Mouse (Mus musculus) limb, embryonic 11.5 days (tissue): ENCODE results near the gene Tnf. TPM values are rescaled to one million over a fixed set of nuclear protein-coding genes. Genes with fewer than 3 reads are reported as not detected.
A peak's percentile ranks its signal among the peaks of the same experiment; 100 is the strongest.

Source experiments
- ATAC-seq: fragments of 200-750 bp; cut with Nextera tagmentation; 2 replicates; pipeline ENCODE4 v1.8.0; 2017; ENCODE audit warnings: low read depth; ENCODE audit not compliant: insufficient number of reproducible peaks, low FRiP score, low TSS enrichment
- DNase-seq: peaks from one replicate; pipeline ENCODE4 v3.0.0-alpha.2; 2015; ENCODE audit warnings: low spot score
- H3K27ac ChIP-seq: fragments of 300-500 bp; sonication (generic); replicated peaks from 2 replicates; pipeline ENCODE4 v1.5.1; 2014; ENCODE audit warnings: low read depth, mild to moderate bottlenecking, low read length
- H3K27me3 ChIP-seq: fragments of 300-500 bp; sonication (generic); 2 replicates; pipeline ENCODE4 v1.6.1; 2014; ENCODE audit warnings: mild to moderate bottlenecking, low read length, mixed read lengths; ENCODE audit not compliant: control insufficient read depth, insufficient read depth
- H3K36me3 ChIP-seq: fragments of 300-500 bp; sonication (generic); 2 replicates; pipeline ENCODE4 v1.6.1; 2014; ENCODE audit warnings: mild to moderate bottlenecking, low read length, moderate library complexity, mixed read lengths; ENCODE audit not compliant: control insufficient read depth, insufficient read depth
- H3K4me1 ChIP-seq: fragments of 300-500 bp; sonication (generic); 2 replicates; pipeline ENCODE4 v1.6.1; 2014; ENCODE audit warnings: low read length, mixed read lengths; ENCODE audit not compliant: control insufficient read depth, insufficient read depth
- H3K4me2 ChIP-seq: fragments of 300-500 bp; sonication (generic); 2 replicates; pipeline ENCODE4 v1.6.1; 2014; ENCODE audit warnings: low read depth, mild to moderate bottlenecking, moderate library complexity; ENCODE audit not compliant: severe bottlenecking
- H3K4me3 ChIP-seq: fragments of 300-500 bp; sonication (generic); 2 replicates; pipeline ENCODE4 v1.5.1; 2014; ENCODE audit warnings: low read depth, low read length
- H3K9ac ChIP-seq: fragments of 300-500 bp; sonication (generic); 2 replicates; pipeline ENCODE4 v1.6.1; 2014; ENCODE audit warnings: mild to moderate bottlenecking, low read length
- H3K9me3 ChIP-seq: fragments of 300-500 bp; sonication (generic); 2 replicates; pipeline ENCODE4 v1.6.1; 2016; ENCODE audit warnings: low read length; ENCODE audit not compliant: control insufficient read depth
- WGBS: fragments of 180-500 bp; shearing (Covaris S2); extraction: QIAGEN DNeasy Blood & Tissue Kit; methylation state at CpG from one replicate; pipeline ENCODE4 v1.1.7; 2014; 5-methylcytosine and 5-hydroxymethylcytosine counted together
- polyA plus RNA-seq: library from polyadenylated mRNA; unstranded; fragments of >200 nt; fragmentation: Nextera tagmentation; extraction: Ambion mirVana; gene quantifications from 2 replicates; pipeline ENCODE4 v1.2.1, GENCODE M21; 2014

Tnf gene
- polyA plus RNA-seq, 1 experiment from 2014 or later: not detected

DNA sequence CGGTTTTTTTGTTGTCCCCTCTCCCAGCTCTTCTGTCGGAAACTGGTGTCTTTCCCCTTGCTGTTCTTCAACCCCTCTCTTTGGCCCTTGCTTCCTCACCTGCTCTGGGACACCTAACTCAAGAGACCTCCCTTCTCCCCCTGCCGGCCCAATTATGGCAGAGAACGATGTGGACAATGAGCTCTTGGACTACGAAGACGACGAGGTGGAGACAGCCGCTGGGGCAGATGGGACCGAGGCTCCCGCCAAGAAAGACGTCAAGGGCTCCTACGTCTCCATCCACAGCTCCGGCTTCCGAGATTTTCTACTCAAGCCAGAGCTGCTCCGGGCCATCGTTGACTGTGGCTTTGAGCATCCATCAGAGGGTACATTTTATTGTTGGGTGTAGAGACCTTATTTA, 41.3 kb upstream of the Tnf start:
- peak overlapping the region; percentile 100 for H3K9ac ChIP-seq
- H3K4me2 ChIP-seq: peak overlapping the region; percentile 94
- H3K27me3 ChIP-seq: no peaks in the 10 kb centered on the region
- H3K27ac ChIP-seq: peak overlapping the region; percentile 98; the same call in 1 of the 2 replicates
- H3K9me3 ChIP-seq: no peaks in the 10 kb centered on the region
- H3K36me3 ChIP-seq: peaks cover 41% of the 10 kb centered on the region
- 8% methylated on average over 16 of the region's 16 CpGs for WGBS
- ATAC-seq (no peak), DNase-seq (peak; percentile 53)
- peak overlapping the region; percentile 98 for H3K4me3 ChIP-seq
- H3K4me1 ChIP-seq: peaks cover 22% of the 10 kb centered on the region

DNA sequence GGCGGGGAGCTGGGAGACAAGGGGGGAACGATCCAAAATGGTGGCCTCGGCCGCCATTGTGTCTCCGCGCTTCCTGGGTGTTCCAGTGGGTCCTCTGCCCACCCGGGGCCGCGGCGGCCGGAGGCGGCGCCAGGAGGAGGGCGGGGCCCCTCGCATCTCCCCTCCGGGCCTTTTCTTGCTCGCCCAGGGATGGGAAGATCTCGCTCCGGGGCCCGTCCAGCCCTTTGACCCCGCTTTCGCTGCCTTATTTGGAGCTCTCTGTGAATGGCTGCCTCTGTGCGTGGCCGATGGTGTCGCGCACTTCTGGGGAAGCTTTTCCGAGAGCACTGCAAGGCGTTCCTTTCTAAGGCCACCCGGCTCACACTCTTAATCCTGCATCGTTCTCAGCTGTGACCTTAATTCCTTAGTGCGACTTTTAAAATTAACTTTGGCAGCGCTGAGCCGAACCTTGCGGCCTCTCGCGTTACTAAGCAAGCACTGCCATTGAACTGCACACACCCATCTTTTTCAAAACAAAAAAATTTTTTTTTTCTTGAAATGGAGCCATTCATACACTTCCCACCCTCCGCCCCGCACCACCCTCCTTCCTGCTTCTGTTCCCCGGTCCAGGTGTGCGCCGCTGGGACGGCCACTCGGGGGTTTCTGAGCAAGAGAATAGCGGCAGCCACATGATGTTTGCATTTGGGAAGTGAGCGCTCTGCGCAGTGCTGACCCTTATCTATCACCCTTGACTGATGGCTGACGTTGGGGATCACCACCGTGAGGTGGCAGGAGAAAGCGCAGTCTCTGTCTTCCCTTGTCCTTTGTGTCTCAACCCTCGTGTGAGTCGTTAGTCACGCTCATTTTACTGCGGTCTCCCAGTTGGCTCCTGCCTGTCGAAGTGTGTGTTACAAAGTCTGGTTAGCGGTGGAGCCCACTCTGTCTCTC, 40.5 kb upstream of the Tnf start:
- Histone ChIP-seq H3K9ac (peak overlapping the region; percentile 100), H3K9me3 (no peaks in the 10 kb centered on the region), H3K27me3 (no peaks in the 10 kb centered on the region), H3K4me3 (peak overlapping the region; percentile 98), H3K4me2 (peak overlapping the region; percentile 94), H3K27ac (peak overlapping the region; percentile 98), H3K36me3 (peaks cover 36% of the 10 kb centered on the region), H3K4me1 (peaks cover 22% of the 10 kb centered on the region)
- peak; percentile 27; the same call in 1 of the 2 replicates for ATAC-seq
- WGBS: under 1% methylated on average over 55 of the region's 55 CpGs
- peak; percentile 63 for DNase-seq

DNA sequence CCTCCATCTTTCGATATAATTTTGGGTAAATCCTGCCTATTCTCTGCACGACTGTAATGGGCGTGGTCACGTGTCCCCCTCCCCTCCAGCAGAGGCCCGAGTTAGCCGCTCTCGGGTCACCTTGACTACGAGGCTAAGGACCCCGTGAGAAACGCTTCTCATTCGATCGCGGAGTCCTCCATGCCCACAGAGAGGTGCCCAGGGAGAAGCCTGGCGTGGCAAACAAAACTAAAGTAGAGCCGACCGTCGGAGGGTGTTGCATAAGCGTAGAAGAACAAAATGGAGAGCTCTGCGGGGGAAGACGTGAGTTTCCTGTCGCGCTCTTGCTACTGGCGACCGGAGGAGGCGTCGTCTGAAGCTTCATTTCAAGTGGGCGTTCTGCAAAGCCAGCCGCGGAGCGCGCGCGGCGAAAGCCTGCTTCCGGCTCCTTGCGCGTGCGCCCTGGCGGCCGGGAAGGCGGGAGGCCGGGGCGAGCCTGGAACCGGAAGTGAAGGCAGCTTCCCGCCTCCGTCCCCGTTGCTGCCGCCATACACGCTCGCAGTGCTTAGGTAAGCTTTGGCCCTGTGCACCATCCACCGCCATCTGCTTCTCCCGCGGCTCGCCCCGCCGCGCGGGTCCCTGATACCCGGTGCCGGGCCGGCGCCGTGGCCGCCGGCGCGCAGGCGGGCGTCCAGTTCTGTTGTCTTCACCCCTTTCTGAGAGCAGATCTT, 39.7 kb upstream of the Tnf start, which contains the start of gene Ddx39b:
Ddx39b (plus strand) TSS at position 442 of the 710 bp plus-strand sequence.
- H3K4me3 ChIP-seq: peak within 1 kb of the TSS; percentile 98
- H3K36me3 ChIP-seq: peaks cover 28% of the 10 kb centered on the region
- peaks cover 22% of the 10 kb centered on the region for H3K4me1 ChIP-seq
- peak within 1 kb of the TSS; percentile 98 for H3K27ac ChIP-seq
- peak within 1 kb of the TSS; percentile 100 for H3K9ac ChIP-seq
- peak; percentile 91 for ATAC-seq
- peak; percentile 96 for DNase-seq
- under 1% methylated on average over 69 of the region's 69 CpGs for WGBS
- no peaks in the 10 kb centered on the region for H3K27me3 ChIP-seq
- H3K4me2 ChIP-seq: peak within 1 kb of the TSS; percentile 94
- no peaks in the 10 kb centered on the region for H3K9me3 ChIP-seq

DNA sequence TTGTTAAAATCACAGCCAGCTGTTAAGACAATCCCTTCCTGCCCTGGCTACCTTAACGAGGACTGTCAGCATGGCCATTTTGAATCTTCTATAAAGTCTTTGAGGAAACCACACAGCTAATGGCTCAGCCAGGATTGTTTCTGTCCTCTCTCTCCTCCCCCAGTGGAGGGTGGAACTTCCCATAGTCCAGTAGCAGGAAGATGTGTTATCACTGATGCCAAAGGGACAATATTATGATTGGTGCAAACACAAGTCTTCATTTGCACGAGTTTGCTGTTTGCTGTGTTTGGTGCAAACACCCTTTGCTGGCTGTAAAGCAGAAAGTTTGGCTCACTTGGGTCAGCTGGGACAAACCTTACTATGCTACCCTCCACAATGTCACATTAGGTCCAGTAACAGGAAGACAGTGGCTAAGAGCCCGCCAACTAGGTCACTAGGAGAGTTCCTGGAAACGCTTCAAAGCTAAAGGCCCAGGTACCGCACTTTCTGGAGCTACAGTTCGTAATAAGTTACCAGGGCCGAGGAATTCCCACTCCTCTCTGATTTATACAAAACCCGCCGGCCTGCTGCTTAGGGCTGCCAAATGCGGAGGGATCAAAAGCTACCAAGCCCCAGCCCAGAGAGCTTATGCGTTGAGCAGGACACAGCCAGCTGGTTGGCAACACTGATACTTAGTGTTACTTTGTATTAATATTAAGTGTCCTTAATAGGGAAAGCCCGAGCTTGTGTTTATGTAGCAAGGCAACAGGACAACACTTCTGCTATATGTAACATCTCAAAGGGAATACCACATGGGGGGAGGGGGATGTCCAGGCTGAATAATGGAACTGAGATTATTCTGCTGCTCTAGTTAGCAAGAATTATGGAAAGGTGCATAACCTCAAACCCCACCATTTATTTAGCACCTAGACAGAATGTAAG, 38.8 kb upstream of the Tnf start:
- Histone ChIP-seq H3K4me2 (peak overlapping the region; percentile 94), H3K27me3 (no peaks in the 10 kb centered on the region), H3K4me3 (peak overlapping the region; percentile 98), H3K36me3 (peaks cover 21% of the 10 kb centered on the region), H3K9ac (peak overlapping the region; percentile 100), H3K4me1 (peaks cover 22% of the 10 kb centered on the region), H3K27ac (peak overlapping the region; percentile 14; the same call in 1 of the 2 replicates), H3K9me3 (no peaks in the 10 kb centered on the region)
- ATAC-seq (peak; percentile 6; the same call in 1 of the 2 replicates), DNase-seq (no peak)
- 31% methylated on average over 12 of the region's 12 CpGs for WGBS

DNA sequence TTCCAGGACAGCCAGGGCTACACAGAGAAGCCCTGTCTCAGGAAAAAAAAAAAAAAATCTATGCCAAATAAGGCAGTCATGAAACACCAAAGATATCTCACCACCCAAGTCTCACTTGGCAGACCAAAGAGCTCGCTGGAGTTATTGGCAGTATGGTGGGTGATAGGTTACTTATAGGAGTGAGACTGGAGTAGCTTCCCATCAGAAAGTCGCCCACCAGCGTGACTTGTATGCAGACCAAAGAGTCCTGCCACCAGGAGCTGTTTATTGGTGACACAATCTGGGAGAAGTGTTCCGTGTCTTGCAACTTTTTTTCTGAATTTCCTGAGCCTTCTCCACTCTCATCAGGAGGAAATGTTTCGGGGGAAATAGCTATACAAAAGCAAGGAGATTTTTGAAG, 37.9 kb upstream of the Tnf start:
- DNase-seq: no peak
- Histone ChIP-seq H3K4me1 (peaks cover 18% of the 10 kb centered on the region), H3K9ac (no peak overlapping the region), H3K27me3 (no peaks in the 10 kb centered on the region), H3K27ac (no peak overlapping the region), H3K4me3 (no peak overlapping the region), H3K36me3 (peaks cover 13% of the 10 kb centered on the region), H3K4me2 (no peak overlapping the region), H3K9me3 (no peaks in the 10 kb centered on the region)
- no peak for ATAC-seq
- WGBS: 81% methylated on average over 5 of the region's 5 CpGs

DNA sequence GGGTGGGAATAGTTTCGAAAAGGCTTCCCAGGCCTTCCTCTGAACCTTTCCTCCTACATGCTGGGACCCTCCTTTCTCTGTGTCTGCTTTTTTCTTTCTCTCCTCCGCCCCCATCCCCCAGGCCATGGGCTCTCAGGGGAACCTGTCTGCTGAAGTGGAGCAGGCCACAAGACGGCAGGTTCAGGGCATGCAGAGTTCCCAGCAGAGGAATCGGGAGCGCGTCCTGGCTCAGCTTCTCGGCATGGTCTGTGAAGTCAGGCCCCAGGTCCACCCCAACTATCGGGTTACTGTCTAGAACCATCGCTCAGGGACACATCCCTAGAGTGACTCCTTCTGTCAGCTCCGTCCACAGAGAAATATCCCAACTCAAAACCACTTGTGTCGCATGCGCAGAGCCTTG, 35.7 kb upstream of the Tnf start:
- H3K9ac ChIP-seq: no peak overlapping the region

DNA sequence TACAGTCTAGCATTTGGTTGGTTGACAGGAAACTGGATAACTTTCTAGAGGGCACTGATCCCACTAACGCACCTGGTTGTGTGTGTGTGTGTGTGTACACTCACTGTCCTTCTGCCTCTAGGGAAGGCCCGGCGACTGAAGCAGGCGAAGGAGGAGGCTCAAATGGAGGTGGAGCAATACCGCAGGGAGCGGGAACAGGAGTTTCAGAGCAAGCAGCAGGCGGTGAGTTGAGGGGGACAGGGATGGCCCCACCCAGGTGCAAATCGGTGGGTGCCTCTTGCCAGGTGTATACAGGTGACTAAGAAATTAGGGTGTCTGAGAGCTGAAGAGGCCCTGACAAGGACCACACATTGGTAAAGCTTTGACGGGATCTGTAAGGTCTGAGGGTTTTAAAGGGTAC, 35.2 kb upstream of the Tnf start:
- 73% methylated on average over 9 of the region's 9 CpGs for WGBS
- H3K27ac ChIP-seq: no peak overlapping the region
- DNase-seq (no peak), ATAC-seq (no peak)
- H3K9me3 ChIP-seq: no peaks in the 10 kb centered on the region
- no peak overlapping the region for H3K4me3 ChIP-seq
- no peaks in the 10 kb centered on the region; the same call in 1 of the 2 replicates for H3K36me3 ChIP-seq
- H3K4me2 ChIP-seq: no peak overlapping the region; the same call in 1 of the 2 replicates
- H3K27me3 ChIP-seq: no peaks in the 10 kb centered on the region
- H3K4me1 ChIP-seq: peaks cover 8% of the 10 kb centered on the region; the same call in 1 of the 2 replicates
- H3K9ac ChIP-seq: no peak overlapping the region

More for the DNA sequence above, 35.7 kb upstream of the Tnf start:
- Histone ChIP-seq H3K4me2 (no peak overlapping the region), H3K36me3 (no peaks in the 10 kb centered on the region; the same call in 1 of the 2 replicates), H3K27me3 (no peaks in the 10 kb centered on the region), H3K4me1 (peaks cover 8% of the 10 kb centered on the region; the same call in 1 of the 2 replicates), H3K4me3 (no peak overlapping the region), H3K9me3 (no peaks in the 10 kb centered on the region), H3K27ac (no peak overlapping the region)
- no peak for ATAC-seq
- WGBS: 88% methylated on average over 12 of the region's 12 CpGs
- DNase-seq: no peak
